Mouse (Mus musculus): ENCODE results near the gene Tmem106a.
"Not testable (repeated sequence)": the region's sequence is repeated elsewhere in the genome, so short reads cannot be mapped to it uniquely, and the experiment has no call there.

The Tmem106a gene

DNA sequence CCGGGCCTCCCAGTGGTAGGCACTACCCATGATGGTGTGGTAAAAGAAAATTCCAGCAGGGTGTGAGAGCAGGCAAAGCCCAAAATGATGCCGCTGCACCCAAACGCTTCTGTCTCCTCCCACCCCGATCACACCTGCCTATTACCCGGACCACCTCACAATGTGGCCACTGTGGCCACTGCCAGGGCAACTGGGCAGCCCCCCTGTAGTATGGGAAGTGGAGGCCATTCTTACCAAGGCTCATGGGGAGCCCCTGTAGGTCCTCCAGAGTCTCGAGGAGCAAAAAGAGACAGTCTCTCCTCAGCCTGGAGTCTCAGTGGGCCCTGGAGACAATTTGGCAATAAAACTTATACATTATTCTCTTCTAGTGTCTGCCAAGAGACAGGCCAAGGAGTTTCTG is 17.1 kb downstream of the Tmem106a start, which contains the start of gene Gm11634:
TSS of gene Gm11634 (minus strand) at position 101 of the 400 bp plus-strand sequence.
- no peak for DNase-seq (ENCODE audit: low spot score in 2 of 2)

DNA sequence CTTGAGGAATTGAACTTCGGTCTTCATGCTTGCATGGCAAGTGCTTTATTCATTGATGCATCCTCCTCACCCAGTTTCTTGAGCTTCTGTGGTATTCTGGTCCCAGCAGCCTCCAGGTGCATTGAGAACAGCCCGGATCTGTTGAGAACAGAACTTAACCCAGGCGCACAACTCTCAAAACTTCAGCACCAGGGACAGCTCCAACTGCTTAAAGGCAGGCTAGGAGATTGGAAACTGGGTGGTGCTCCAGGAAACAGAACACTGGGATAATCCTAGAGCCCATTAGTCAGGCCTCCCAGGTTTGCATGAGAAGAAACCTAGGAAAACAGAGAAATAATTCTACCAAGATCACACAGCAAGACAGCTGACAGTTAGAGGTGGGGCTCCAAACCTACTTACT is 20.4 kb downstream of the Tmem106a start:
- DNase-seq (ENCODE audit: low spot score in 2 of 2) = no peak

DNA sequence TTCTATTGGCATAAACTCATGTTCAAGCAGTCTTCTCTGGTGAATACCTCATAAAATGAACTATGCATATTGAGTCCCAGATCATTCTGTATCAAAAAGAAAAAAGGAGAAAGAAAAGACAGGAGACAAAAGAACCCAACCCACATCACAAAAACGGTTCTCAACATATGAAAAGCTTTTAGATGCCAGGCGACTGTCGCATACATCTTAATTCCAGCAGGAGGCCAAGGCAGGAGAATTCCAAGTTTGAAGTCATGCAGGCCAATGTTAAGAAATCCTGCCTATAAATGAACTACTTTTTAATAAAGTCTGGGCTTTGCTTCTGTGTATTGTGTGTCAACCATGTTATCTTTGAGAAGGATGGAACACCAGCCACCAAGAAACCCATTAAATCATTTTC is 22.1 kb downstream of the Tmem106a start:
- no peak for DNase-seq (ENCODE audit: low spot score in 2 of 2)

DNA sequence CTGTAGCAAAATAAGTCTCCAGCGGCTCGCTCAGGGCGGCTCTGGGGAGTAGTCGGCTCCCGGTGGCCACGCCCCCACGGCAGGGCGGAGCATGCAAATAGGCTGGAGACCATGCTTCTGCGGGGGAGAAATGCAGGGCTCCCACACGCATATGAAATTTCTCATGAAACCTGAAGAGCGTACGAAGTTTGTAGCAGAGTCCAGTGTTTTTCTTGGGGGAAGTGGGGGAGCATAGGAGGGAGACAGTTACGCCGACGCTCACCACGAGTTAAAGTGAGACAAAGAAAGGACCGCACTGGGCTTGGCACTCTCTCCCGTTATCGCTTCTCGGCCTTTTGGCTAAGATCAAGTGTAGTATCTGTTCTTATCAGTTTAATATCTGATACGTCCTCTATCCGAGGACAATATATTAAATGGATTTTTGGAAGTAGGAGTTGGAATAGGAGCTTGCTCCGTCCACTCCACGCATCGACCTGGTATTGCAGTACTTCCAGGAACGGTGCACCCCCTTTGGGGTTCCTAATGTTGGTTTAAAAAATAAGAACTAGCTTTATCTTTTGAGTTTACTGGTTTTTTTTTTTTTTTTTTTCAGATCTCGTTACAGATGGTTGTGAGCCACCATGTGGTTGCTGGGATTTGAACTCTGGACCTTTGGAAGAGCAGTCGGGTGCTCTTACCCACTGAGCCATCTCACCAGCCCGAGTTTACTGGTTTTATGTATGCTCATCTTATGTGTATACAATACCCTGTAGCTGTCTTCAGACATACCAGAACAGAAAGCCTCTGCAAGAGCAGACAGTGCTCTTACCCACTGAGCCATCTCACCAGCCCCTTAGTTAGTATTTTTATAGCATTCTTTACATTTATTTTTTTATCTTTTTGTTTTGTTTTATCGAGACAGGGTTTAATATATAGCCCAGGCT is 22.8 kb downstream of the Tmem106a start:
- peak in 1 of 2 experiments; percentile 71 for DNase-seq (ENCODE audit: low spot score in 2 of 2)

DNA sequence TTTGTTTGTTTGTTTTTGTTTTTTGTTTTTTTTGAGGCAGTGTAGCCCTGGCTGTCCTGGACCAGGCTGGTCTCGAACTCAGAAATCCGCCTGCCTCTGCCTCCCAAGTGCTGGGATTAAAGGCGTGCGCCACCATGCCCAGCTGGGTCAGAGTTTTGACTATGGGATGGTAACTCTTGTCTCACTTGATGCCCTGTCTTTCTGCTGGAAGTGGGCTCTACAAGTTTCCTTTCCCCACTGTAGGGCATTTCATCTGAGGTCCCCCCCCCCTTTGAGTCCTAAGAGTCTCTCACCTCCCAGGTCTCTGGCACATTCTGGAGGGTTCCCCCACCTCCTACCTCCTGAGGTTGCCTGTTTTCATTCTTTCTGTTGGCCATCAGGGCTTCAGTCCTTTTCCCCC is 25.1 kb downstream of the Tmem106a start:
- not testable (repeated sequence) for DNase-seq (ENCODE audit: low spot score in 2 of 2)

DNA sequence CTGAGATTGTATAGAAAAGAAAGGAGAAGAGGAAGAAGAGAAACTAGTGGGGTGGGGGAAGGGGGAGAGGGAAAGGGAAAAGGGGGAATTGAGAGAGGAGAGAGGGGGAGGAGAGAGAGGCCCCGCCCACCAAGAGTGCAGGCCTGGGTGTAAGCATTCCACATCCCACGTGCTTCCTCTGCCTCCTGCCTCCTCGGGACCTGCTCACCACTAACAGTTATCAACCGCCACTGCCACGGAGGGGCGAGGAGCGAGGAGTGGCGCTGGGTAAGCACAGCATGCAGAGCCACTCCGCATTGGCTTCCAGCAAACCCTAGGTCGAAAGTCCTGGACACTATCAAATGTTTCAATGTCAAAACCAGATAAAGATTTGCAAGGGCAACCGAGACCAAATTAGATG is 28.4 kb downstream of the Tmem106a start:
- DNase-seq (ENCODE audit: low spot score in 2 of 2) = no peak

DNA sequence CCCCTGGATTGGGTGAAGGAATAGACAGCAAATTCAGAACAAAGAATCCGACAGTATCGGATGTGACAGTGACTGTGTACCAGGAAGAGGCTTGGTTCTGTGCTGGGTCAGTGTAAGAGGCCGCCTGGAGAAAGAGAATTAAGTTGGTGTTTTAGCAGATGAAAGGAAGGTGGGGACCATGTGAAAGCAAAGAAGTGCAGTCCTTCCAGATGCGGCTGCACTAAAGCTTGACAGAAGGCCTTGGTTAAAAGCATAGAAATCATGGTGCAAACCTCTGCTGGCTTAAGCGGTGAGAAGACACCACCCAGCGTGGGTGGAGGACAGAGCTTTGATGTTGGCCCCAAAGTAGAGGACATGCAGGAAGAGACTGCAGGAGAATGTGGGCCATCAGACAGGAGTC is 31.6 kb downstream of the Tmem106a start:
- DNase-seq (ENCODE audit: low spot score in 2 of 2) = no peak

DNA sequence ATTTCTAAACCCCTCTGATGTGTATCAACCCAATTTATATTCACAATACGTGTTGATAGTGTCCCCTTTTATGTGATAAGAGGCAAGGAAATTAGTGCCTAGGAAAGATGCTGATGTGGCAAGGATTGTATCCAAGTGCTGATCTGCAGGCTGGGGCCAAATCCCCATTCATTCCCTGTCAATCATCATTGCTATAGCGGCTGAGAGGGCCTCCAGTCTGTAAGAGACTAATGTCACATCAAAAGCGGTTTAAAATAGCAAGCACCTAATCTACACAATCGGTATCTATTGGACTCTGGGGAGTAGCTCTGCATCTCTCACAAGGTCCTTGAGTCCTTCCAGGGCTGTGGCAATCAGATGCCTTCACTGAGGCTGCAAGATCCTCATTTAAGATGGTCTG is 32.1 kb downstream of the Tmem106a start:
- no peak for DNase-seq (ENCODE audit: low spot score in 2 of 2)

DNA sequence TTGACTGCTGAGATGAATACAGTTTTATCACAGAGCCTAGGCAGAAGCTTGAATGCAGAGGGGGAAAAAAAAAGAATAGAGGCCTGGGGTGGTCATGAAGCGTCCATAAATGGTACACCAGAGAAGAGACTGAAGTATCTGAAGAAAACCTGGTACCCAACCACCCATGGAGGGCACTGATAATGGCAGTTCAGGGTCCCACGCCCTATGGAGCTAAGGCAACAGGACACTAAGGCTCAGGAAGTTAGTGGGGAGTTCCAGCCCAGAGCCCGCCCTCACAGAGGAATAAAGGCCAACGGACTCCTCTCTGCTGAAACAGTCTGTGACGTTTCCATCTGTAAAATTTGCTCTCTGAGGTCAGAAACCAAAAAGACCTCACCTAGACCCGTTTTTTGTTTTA is 33.3 kb downstream of the Tmem106a start:
- no peak for DNase-seq (ENCODE audit: low spot score in 2 of 2)

DNA sequence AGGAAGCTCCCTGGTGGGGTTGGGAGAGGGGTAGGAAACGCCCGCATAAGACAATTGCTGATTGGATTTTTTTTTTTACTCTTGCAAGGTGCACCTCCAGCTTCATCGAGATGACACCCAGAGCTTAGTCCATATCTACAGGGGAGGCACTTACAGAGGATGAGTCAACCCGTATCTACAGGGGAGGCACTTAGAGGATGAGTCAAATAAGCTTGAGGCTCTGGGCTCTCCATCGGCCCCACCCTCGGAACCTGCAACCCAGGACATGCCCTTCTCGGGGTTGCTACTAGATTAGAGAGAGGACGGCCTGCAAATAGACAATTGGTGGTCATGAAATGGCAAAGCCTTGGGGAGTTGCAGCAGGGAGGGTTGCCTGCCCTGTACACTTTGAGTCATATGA is 34.1 kb downstream of the Tmem106a start:
- no peak for DNase-seq (ENCODE audit: low spot score in 2 of 2)

DNA sequence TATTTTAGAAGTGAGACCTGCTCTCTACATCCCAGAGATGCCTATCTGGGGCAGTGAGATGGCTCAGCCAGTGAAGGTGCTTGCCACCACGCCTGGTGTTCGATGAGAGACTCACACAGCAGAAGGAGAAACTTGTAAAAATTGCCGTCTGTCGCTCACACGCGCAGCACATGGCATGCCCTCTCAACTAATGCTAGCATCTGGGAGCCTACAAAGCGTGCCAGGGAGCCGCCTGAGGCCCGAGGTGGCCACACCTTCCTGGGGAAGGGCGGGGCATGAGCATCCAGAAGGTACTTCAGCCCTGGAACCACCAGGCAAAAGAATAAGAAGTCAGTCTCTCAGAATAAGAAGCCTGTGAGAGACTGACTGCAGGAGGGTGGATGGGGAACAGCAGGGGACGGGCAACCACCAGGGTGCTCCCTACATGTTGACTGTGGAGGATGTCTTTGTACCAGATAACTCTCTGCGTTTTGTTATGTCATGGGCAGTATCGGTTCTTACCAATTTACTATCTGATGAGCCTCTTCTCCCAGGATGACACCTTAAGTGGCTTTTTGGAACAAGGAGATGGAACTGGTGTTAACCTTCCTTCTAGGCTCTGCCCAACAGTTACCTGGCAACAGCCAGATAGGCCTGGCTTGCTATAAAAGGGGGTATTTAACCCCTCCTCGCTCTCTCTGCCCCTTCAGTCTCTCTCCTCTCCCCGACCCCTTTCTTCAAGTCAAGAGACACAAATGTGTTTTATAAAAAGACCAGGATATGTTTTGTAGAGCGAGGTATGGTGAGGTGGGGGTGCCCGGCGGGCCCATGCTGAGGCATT is 35.1 kb downstream of the Tmem106a start:
- no peak for DNase-seq (ENCODE audit: low spot score in 2 of 2)

DNA sequence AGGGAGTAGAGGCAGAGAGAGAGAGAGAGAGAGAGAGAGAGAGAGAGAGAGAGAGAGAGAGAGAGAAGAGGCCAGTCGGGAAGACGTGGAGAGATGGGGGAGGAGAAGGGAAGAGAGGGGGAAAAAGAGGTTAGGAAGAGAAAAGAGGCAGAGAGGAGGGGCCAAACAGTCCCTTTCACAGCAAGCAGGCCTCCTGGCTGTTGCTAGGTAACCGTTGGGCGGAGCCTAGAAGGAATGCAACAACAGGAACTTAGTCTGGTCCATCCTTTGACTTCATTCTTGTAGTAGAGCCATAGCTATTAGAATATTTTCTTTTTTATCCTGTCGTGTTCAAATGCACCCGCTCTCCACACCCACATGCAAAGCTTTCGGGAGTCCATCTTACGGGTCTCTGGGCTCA is 35.8 kb downstream of the Tmem106a start:
- DNase-seq (ENCODE audit: low spot score in 2 of 2) = peak; percentile 62 to 76

DNA sequence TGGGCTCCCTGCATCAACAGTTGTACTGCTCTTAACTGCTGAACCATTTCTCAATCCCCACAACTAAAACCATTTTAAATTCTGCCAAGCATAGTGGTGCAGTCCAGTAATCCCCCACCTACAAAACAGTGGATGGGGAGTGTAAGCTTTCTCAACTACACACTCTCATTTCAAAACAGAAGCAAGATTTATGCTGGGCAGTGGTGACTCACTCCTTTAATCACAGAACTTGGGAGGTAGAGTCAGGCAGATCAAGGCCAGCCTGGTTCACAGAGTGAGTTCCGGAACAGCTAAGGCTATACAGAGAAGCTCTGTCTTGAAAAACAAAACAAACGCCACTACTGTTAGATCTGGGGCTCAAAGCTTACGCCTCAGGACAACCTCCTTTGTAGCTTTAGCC is 36.6 kb downstream of the Tmem106a start:
- no peak for DNase-seq (ENCODE audit: low spot score in 2 of 2)

DNA sequence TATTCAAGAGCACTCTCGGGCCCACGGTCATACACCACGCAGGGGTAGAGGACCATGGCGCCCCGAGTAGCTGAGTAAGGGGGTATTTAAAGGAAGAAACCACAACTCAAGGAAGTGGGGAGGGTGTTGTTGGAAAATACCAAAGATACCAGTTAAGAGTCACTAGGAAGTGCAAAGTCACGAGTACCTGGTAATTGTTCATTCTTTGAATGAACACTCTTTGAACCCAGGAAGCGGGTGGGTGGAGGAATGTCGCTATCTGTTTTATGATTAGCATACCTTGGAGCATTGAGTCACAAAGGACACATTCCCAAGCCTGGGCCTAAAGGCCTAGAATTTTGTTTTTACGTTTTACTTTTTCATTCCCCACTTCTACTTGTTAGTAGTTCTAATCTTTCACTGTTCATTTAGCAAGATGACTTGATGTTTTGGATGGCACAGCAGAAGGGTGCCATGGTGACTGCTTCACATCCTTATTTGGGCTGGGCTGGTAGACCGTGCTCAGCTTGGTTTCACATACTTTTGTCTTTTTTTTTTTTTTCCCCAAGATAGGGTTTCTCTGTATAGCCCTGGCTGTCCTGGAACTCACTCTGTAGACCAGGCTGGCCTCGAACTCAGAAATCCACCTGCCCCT is 38.1 kb downstream of the Tmem106a start:
- DNase-seq (ENCODE audit: low spot score in 2 of 2) = not testable (repeated sequence)

DNA sequence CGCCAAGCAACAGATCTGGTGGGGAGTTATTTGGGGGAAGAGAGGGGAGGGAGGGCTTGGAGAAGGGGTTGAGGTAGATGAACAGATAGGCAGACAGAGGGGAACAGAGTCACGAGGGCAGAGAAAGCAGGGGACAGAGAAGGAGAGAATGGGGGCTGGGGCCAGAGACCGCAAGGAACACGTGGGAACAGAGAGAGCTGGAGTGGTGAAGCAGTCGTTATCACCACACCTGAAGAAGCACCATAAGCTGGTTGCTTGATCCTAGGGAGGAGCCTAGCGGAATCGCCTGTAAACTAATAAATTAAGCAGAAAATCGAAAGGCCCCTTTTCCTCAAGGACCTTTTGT is 44.6 kb downstream of the Tmem106a start:
- peak in 1 of 2 experiments; percentile 58 for DNase-seq (ENCODE audit: low spot score in 2 of 2)

DNA sequence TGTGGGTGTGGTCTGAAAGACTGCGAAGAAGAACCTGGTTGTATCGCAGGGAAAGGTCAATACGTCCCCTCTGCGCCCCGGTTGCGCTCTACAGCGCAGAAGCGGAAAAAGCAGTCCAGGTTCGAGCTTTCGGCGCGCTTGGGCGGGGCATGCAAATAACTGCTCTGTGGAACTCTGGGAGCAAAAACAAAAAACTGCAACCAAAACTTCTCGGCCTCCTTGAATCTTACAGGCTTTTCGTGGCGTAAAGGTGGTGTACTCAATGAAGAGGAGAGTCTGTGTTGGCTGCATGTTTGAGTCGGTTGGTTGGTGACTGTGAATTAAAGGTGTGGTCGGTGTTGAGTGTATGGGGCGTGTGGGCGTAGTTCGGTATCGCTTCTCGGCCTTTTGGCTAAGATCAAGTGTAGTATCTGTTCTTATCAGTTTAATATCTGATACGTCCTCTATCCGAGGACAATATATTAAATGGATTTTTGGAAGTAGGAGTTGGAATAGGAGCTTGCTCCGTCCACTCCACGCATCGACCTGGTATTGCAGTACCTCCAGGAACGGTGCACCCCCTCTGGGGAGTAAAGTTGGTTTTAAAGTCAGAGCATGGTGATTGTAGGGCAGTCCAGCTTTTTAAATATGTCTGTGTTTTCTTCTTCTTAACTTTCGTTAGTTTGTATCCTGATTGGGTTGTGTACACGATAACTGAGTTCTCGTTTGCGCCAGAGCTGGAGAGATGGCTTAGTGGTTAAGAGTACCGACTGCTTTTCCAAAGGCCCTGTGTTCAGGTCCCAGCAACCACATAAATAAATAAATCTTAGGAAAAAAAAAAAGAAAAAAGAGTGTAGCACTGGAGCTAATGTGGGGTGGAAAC is 45.2 kb downstream of the Tmem106a start, which contains the start of gene Rdm1:
TSS of gene Rdm1 (plus strand) at position 201 of the 862 bp plus-strand sequence.
- DNase-seq (ENCODE audit: low spot score in 2 of 2) = peak; percentile 90 to 91

DNA sequence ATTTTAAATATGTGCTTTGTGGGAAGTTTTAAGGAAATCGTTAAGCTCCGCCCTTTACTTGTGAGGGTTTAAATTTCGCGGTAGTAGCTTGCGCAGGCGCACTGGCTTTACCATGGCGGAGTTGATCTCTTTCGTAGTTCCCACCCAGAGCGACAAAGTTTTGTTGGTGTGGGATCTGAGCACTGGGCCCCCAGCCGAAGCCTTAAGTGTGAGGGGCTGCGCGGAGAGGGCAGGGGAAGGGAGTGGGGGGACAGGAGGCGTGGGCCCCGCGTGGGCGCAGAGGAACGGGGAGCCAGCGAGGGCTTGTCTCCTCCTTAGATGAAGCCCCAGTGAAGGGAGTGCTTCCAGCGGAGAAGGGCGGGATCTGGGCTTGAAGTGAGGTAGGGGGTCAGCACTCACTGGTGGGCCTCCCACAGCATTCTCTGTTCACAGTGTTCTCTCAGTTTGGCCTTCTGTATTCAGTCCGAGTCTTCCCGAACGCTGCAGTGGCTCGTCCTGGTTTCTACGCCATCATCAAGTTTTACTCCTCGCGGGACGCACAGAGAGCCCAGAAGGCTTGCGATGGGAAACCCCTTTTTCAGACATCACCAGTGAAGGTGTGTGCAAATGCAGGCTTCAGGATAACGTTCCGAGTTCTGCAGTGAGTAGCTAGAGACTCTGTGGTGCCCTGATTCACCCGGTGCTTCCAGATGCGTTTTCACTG is 46.0 kb downstream of the Tmem106a start:
- DNase-seq (ENCODE audit: low spot score in 2 of 2) = peak; percentile 89 to 92

DNA sequence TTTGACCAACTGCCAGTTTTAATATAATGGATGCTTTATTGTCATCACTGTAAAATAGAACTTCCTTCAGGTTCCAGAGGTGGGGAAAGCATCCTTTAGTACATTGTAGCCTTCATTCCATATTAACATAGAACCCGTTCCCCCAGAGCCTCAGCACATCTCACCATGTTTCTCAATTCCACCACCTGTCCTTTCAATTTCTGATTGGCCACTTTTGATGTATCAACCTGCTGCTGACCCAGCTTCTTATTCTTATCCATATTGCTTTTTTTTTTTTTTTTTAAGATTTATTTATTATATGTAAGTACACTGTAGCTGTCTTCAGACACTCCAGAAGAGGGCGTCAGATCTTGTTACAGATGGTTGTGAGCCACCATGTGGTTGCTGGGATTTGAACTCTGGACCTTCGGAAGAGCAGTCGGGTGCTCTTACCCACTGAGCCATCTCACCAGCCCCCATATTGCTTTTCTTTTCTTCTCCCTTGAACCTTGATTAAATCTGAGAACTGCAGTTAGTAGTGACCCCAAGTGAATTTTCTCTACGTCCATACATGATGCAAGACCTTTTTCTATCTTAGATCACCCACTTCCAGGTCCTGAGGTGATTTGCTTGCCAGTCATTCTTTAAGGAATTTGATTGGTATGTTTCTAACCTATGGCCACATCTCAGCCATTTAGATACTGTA is 46.8 kb downstream of the Tmem106a start:
- not testable (repeated sequence) for DNase-seq (ENCODE audit: low spot score in 2 of 2)

DNA sequence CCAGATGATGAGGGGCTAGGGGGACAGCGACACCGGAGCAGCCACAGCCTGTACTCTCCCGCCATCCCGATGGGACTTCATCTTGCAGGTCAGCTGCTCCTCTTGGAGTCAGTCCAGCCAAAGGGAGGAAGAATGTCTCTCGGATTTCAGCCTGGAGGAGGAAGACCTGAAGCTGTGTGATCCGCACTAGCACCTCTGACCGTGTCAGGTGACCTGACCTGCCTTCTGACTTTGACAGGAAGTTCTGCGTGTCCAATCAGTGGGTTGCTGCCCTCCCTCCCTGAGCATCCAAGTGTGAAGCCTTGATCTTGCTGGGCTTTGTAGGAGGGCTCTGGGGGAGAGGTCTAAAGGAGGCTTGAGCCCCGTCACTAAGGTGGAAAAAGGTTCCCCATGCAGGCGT is 53.6 kb downstream of the Tmem106a start:
- no peak for DNase-seq (ENCODE audit: low spot score in 2 of 2)

DNA sequence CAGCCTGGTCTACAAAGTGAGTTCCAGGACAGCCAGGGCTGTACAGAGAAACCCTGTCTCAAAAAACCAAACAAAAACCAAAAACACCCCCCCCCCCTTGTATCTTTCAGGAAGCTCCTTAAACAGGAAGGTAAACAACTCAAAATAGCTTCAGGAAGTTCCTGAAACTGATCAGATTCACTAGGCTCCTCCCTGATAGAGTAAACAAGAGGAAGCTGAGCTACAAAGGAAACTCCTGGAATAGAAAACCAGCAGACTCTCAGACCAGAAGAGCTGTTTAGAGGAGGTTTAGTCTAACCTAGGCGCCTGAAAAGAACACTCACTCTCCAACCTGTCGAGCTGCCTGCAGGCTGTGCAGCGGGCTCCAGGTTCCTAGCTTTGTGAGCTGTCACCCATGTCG is 57.7 kb downstream of the Tmem106a start:
- no peak for DNase-seq (ENCODE audit: low spot score in 2 of 2)

Measured in right cerebral cortex, postnatal 10 days (tissue).